ENCODE assay signal across 27 mouse cellular contexts in the genomic region with DNA sequence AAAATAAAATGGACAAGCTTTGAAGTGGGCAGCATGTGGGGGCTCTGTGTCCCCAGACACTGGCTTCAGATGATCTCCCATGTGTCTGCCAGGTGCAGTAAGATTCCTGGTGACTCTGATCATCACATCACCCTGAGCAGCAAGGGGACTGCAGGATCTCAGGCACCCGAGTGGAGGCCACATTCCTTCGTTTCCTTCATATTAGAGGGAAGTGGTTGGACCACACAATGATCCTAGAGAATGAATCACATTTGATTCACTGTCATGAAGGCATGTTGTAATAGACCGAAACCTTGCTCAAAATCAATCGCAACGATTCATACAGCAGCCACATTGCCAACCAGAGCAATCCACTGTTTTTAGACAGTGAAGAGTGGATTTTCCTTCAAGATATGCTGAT. TPM values are rescaled to one million over a fixed set of nuclear protein-coding genes. Genes with fewer than 3 reads are reported as not detected.
DNase-seq lines count a peak whose midpoint lies in the region; ATAC-seq and TF ChIP-seq lines count a peak whose summit lies in the region.
"Had no signal": no experiment of that assay in that cellular context is flagged by ENCODE, and none has a peak within 500 bp of the region (broad histone marks: within the 10 kb centered on the region; RNA-seq: fewer than 3 reads in every experiment).

No protein-coding gene starts in this region.

- POLR2A ChIA-PET in Patski (lab: Charles Lee) = no interaction called here

- no peak for TF ChIP-seq CTCF in Patski (IDR thresholded peaks at IDR 0.05)

- H3K9me3 ChIP-seq in heart, embryonic 11.5 days (replicated peaks; ENCODE audit: control insufficient read depth, low read length) = no peaks in the 10 kb centered on the region
- H3K9me3 ChIP-seq: forebrain, embryonic 13.5 days; heart, embryonic 13.5 days had no signal

- peaks cover 7% of the 10 kb centered on the region for H3K27me3 ChIP-seq in heart, embryonic 11.5 days (ENCODE audit: control insufficient read depth, insufficient read depth, low read length)
- H3K27me3 ChIP-seq in Patski = peaks cover 3% of the 10 kb centered on the region

- no peak overlapping the region for H3K4me2 ChIP-seq in heart, embryonic 11.5 days
- H3K4me2 ChIP-seq: forebrain, embryonic 13.5 days; heart, embryonic 13.5 days; hindbrain, embryonic 14.5 days had no signal

- H3K9ac ChIP-seq in heart, embryonic 11.5 days (ENCODE audit: low read depth, low read length) = no peak overlapping the region
- H3K9ac ChIP-seq: forebrain, embryonic 13.5 days; heart, embryonic 13.5 days; hindbrain, embryonic 14.5 days had no signal

- 79% methylated on average over 5 of the region's 5 CpGs for WGBS in heart, embryonic 11.5 days (ENCODE audit: insufficient replicate concordance)

- H3K4me3 ChIP-seq in heart, embryonic 11.5 days (ENCODE audit: low read depth, low read length) = no peak overlapping the region
- H3K4me3 ChIP-seq: erythroblast, embryonic 14.5 days; forebrain, embryonic 13.5 days; gastrocnemius, adult 2 months; heart, embryonic 13.5 days had no signal

- peak; percentile 40 for DNase-seq in heart, adult 11 months
- DNase-seq in CD4-positive helper T cell, adult 2 months (ENCODE audit: low read depth, low spot score) = peak; percentile 5
- DNase-seq in Patski (ENCODE audit: low read depth, low spot score) = no peak
- DNase-seq in adrenal gland, postnatal 25 days = no peak
- DNase-seq in thymus, postnatal 4 days = no peak
- DNase-seq: adrenal gland, adult 8-10 months; adrenal gland, postnatal 36 days; B cell, adult 2 months; cerebellum, adult 18-20 months; cerebellum, adult 9-10 months; cerebellum, postnatal 14 days; gastrocnemius, adult 2 months; gastrocnemius, postnatal 14 days; heart, adult 18-20 months; heart, postnatal 14 days; heart, postnatal 4 days had no signal

- ATAC-seq in heart, embryonic 11.5 days (replicated peaks; ENCODE audit: insufficient number of reproducible peaks, low FRiP score, low TSS enrichment) = no peak
- peak; percentile 51 for ATAC-seq in Patski
- ATAC-seq in erythroblast, adult 5-6 weeks (replicated peaks; ENCODE audit: low FRiP score, poor library complexity, severe bottlenecking) = no peak
- ATAC-seq: activated CD4-positive, CD25-positive, alpha-beta regulatory T cell, adult 4 months; forebrain, embryonic 13.5 days; forebrain, embryonic 16.5 days; hindbrain, postnatal 0 days; inflammation-experienced regulatory T-cells, adult 6 months; intestine, embryonic 16.5 days had no signal

- in situ Hi-C loops in Patski (cut with MboI; ENCODE audit: low pct_unique_long_range_greater_than_20kb) = no loop called here

- H3K27ac ChIP-seq in heart, embryonic 11.5 days (ENCODE audit: low read depth, low read length) = no peak overlapping the region
- H3K27ac ChIP-seq: forebrain, embryonic 13.5 days; gastrocnemius, adult 2 months; heart, embryonic 13.5 days; hindbrain, embryonic 14.5 days; hindbrain, postnatal 0 days had no signal

- H3K4me1 ChIP-seq in heart, embryonic 11.5 days (ENCODE audit: control insufficient read depth, insufficient read depth, low read length) = no peaks in the 10 kb centered on the region
- H3K4me1 ChIP-seq: forebrain, embryonic 13.5 days; heart, embryonic 13.5 days had no signal

- H3K36me3 ChIP-seq in heart, embryonic 11.5 days (ENCODE audit: control insufficient read depth, insufficient read depth, low read length) = no peaks in the 10 kb centered on the region
- H3K36me3 ChIP-seq: heart, embryonic 13.5 days had no signal

- CTCF ChIA-PET in Patski (lab: Charles Lee) = no interaction called here

RNA-seq across cellular contexts. Expression of a gene that starts 6.5 kb away (rescaled TPM):
- polyA plus RNA-seq in heart, embryonic 11.5 days (2014; fragmentation: Nextera tagmentation; extraction: Ambion mirVana) = 0.13 and 0.37 TPM in 2 replicates
- polyA plus RNA-seq in Patski (2021) = 0.18 TPM
- total RNA-seq in adrenal gland, postnatal 25 days (2021) = 0.33 TPM in 1 of 2 replicates, not detected in the other
- not detected in 2 replicates for total RNA-seq in erythroblast, adult 5-6 weeks (2015; ENCODE audit: low replicate concordance)
- total RNA-seq in erythroblast, adult 5-6 weeks (2017; ENCODE audit: low replicate concordance) = 0.98 TPM in 1 of 2 replicates, not detected in the other
- total RNA-seq: gastrocnemius, adult 2 months; heart, postnatal 14 days; heart, postnatal 4 days had no signal
- polyA plus RNA-seq: activated CD4-positive, CD25-positive, alpha-beta regulatory T cell, adult 4 months; erythroblast, embryonic 14.5 days; inflammation-experienced regulatory T-cells, adult 6 months had no signal

Comparison
In these comparisons a context has a peak if more than half of its experiments do, and no peak if none do; other contexts are left out.
1. DNase-seq: peak in heart, adult 11 months (single experiment) and CD4-positive helper T cell, adult 2 months (single experiment); none in Patski (single experiment), adrenal gland, postnatal 25 days (single experiment) and thymus, postnatal 4 days (single experiment).